Mouse (Mus musculus): ENCODE data around the gene Brd3.
A peak's percentile ranks its signal among the peaks of the same experiment; 100 is the strongest.
"Not testable (repeated sequence)": the region's sequence is repeated elsewhere in the genome, so short reads cannot be mapped to it uniquely, and the experiment has no call there.

Gene Brd3

GRCm38 (mm10) chr2:27507562-27507961, at the start of gene Brd3:
Brd3 (minus strand) TSS chr2:27507662.
- no peak for DNase-seq (ENCODE audit: extremely low spot score, low read depth, low spot score)

- DNase-seq (ENCODE audit: extremely low spot score, low read depth, low spot score), result no peak
Observed at GRCm38 (mm10) chr2:27556921-27557320, 49.5 kb upstream of the Brd3 start.

GRCm38 (mm10) chr2:27554308-27554707, 46.8 kb upstream of the Brd3 start:
- DNase-seq (ENCODE audit: extremely low spot score, low read depth, low spot score), result no peak

- DNase-seq (ENCODE audit: extremely low spot score, low read depth, low spot score), result peak; percentile 82
Observed at GRCm38 (mm10) chr2:27552620-27553287, 45.3 kb upstream of the Brd3 start.

- DNase-seq (ENCODE audit: extremely low spot score, low read depth, low spot score), result no peak
Observed at GRCm38 (mm10) chr2:27548664-27549369, 41.4 kb upstream of the Brd3 start.

GRCm38 (mm10) chr2:27547986-27548385, 40.5 kb upstream of the Brd3 start:
- no peak for DNase-seq (ENCODE audit: extremely low spot score, low read depth, low spot score)

- no peak for DNase-seq (ENCODE audit: extremely low spot score, low read depth, low spot score)
Observed at GRCm38 (mm10) chr2:27547326-27547725, 39.9 kb upstream of the Brd3 start.

- not testable (repeated sequence) for DNase-seq (ENCODE audit: extremely low spot score, low read depth, low spot score)
Observed at GRCm38 (mm10) chr2:27546041-27546440, 38.6 kb upstream of the Brd3 start.

- not testable (repeated sequence) for DNase-seq (ENCODE audit: extremely low spot score, low read depth, low spot score)
Observed at GRCm38 (mm10) chr2:27545517-27545916, 38.1 kb upstream of the Brd3 start.

GRCm38 (mm10) chr2:27544613-27545012, 37.2 kb upstream of the Brd3 start:
- DNase-seq (ENCODE audit: extremely low spot score, low read depth, low spot score), result no peak

GRCm38 (mm10) chr2:27541225-27541624, 33.8 kb upstream of the Brd3 start:
- DNase-seq (ENCODE audit: extremely low spot score, low read depth, low spot score), result no peak

- DNase-seq (ENCODE audit: extremely low spot score, low read depth, low spot score), result no peak
Observed at GRCm38 (mm10) chr2:27540515-27540836, 33.0 kb upstream of the Brd3 start.

- peak; percentile 96 for DNase-seq (ENCODE audit: extremely low spot score, low read depth, low spot score)
Observed at GRCm38 (mm10) chr2:27539772-27540514, 32.5 kb upstream of the Brd3 start.

GRCm38 (mm10) chr2:27539336-27539735, 31.9 kb upstream of the Brd3 start:
- no peak for DNase-seq (ENCODE audit: extremely low spot score, low read depth, low spot score)

GRCm38 (mm10) chr2:27538455-27539330, 31.2 kb upstream of the Brd3 start:
- DNase-seq (ENCODE audit: extremely low spot score, low read depth, low spot score), result not testable (repeated sequence)

GRCm38 (mm10) chr2:27518283-27518682, 10.8 kb upstream of the Brd3 start:
- no peak for DNase-seq (ENCODE audit: extremely low spot score, low read depth, low spot score)

GRCm38 (mm10) chr2:27516289-27516688, 8.8 kb upstream of the Brd3 start:
- no peak for DNase-seq (ENCODE audit: extremely low spot score, low read depth, low spot score)

GRCm38 (mm10) chr2:27515341-27516166, 8.1 kb upstream of the Brd3 start:
- no peak for DNase-seq (ENCODE audit: extremely low spot score, low read depth, low spot score)

- DNase-seq (ENCODE audit: extremely low spot score, low read depth, low spot score), result peak; percentile 77
Observed at GRCm38 (mm10) chr2:27514639-27515328, 7.3 kb upstream of the Brd3 start, which contains the start of gene Wdr5. Wdr5 (plus strand) TSS chr2:27515157.

Measured in hindlimb bud, embryonic 11.5 days (tissue).